Mouse (Mus musculus): Measurements from ENCODE around the gene Neurl1a.

Gene Neurl1a

GRCm38 (mm10) chr19:47250931-47251330, 72.3 kb downstream of the Neurl1a start:
- DNase-seq: no peak

- peak; percentile 42 for DNase-seq
Observed at GRCm38 (mm10) chr19:47253053-47253628, 74.5 kb downstream of the Neurl1a start.

- no peak for DNase-seq
Observed at GRCm38 (mm10) chr19:47255036-47255435, 76.4 kb downstream of the Neurl1a start.

- no peak for DNase-seq
Observed at GRCm38 (mm10) chr19:47255919-47256318, 77.3 kb downstream of the Neurl1a start.

GRCm38 (mm10) chr19:47259581-47259980, 81.0 kb downstream of the Neurl1a start:
- DNase-seq: no peak

GRCm38 (mm10) chr19:47261196-47261595, 82.6 kb downstream of the Neurl1a start:
- DNase-seq: no peak

- DNase-seq: no peak
Observed at GRCm38 (mm10) chr19:47263621-47264020, 85.0 kb downstream of the Neurl1a start.

GRCm38 (mm10) chr19:47264322-47265092, 85.9 kb downstream of the Neurl1a start:
- peak; percentile 73 for DNase-seq

- DNase-seq: no peak
Observed at GRCm38 (mm10) chr19:47266070-47266801, 87.6 kb downstream of the Neurl1a start.

- DNase-seq: no peak
Observed at GRCm38 (mm10) chr19:47267066-47267465, 88.4 kb downstream of the Neurl1a start.

- no peak for DNase-seq
Observed at GRCm38 (mm10) chr19:47269729-47270128, 91.1 kb downstream of the Neurl1a start.

- DNase-seq: no peak
Observed at GRCm38 (mm10) chr19:47270520-47270919, 91.9 kb downstream of the Neurl1a start.

- DNase-seq: no peak
Observed at GRCm38 (mm10) chr19:47276730-47277129, 98.1 kb downstream of the Neurl1a start.

GRCm38 (mm10) chr19:47279372-47279771, 100.8 kb downstream of the Neurl1a start:
- no peak for DNase-seq

GRCm38 (mm10) chr19:47279788-47280532, 101.3 kb downstream of the Neurl1a start:
- peak; percentile 85 for DNase-seq

- DNase-seq: no peak
Observed at GRCm38 (mm10) chr19:47280894-47281293, 102.3 kb downstream of the Neurl1a start.

GRCm38 (mm10) chr19:47282050-47282454, 103.4 kb downstream of the Neurl1a start:
- no peak for DNase-seq

GRCm38 (mm10) chr19:47282688-47283215, 104.1 kb downstream of the Neurl1a start:
- DNase-seq: no peak

GRCm38 (mm10) chr19:47285581-47285980, 107.0 kb downstream of the Neurl1a start:
- DNase-seq: no peak

- DNase-seq: no peak
Observed at GRCm38 (mm10) chr19:47286886-47287450, 108.3 kb downstream of the Neurl1a start.

- no peak for DNase-seq
Observed at GRCm38 (mm10) chr19:47291307-47292080, 112.9 kb downstream of the Neurl1a start.
